Mouse (Mus musculus) right cerebral cortex, postnatal 36 days (tissue): ENCODE measurements around the gene Serpina3g.
"Not testable (repeated sequence)": the region's sequence is repeated elsewhere in the genome, so short reads cannot be mapped to it uniquely, and the experiment has no call there.

Experiments used
- DNase-seq, 2 experiments: peaks; one replicate each; pipeline ENCODE4 v3.0.0; 2022; ENCODE audit warnings: low spot score in 2 of 2, mixed read lengths in 1 of 2

Serpina3g gene

GRCm38 (mm10) chr12:104235915-104236314 is at the start of gene Serpina3g:
TSS of gene Serpina3g (plus strand) at chr12:104236245.
- DNase-seq = no peak

GRCm38 (mm10) chr12:104189246-104189645 is 46.8 kb upstream of the Serpina3g start:
- DNase-seq = no peak

- no peak for DNase-seq
These were observed 45.2 kb upstream of the Serpina3g start for GRCm38 (mm10) chr12:104190852-104191251.

- no peak for DNase-seq
These were observed 26.9 kb upstream of the Serpina3g start for GRCm38 (mm10) chr12:104209149-104209548.

- no peak for DNase-seq
These were observed 26.2 kb upstream of the Serpina3g start for GRCm38 (mm10) chr12:104209802-104210201.

GRCm38 (mm10) chr12:104213689-104214444 is 22.2 kb upstream of the Serpina3g start:
- DNase-seq = no peak

- no peak for DNase-seq
These were observed 21.6 kb upstream of the Serpina3g start, which contains the start of gene Serpina3f for GRCm38 (mm10) chr12:104214445-104214753. TSS of gene Serpina3f (plus strand) at chr12:104214544.

- no peak for DNase-seq
These were observed 20.8 kb upstream of the Serpina3g start for GRCm38 (mm10) chr12:104215249-104215648.

- no peak for DNase-seq
These were observed 14.4 kb upstream of the Serpina3g start for GRCm38 (mm10) chr12:104221616-104222015.

- DNase-seq = no peak
These were observed 12.4 kb upstream of the Serpina3g start for GRCm38 (mm10) chr12:104223690-104224089.

GRCm38 (mm10) chr12:104224598-104225300 is 11.3 kb upstream of the Serpina3g start:
- DNase-seq = no peak

- DNase-seq = no peak
These were observed 5.3 kb upstream of the Serpina3g start for GRCm38 (mm10) chr12:104230762-104231161.

- DNase-seq = not testable (repeated sequence)
These were observed 2.0 kb downstream of the Serpina3g start for GRCm38 (mm10) chr12:104238048-104238447.

- DNase-seq = no peak
These were observed 7.3 kb downstream of the Serpina3g start for GRCm38 (mm10) chr12:104243307-104243706.

GRCm38 (mm10) chr12:104245092-104245491 is 9.0 kb downstream of the Serpina3g start:
- DNase-seq = peak; percentile 9 to 14

- peak in 1 of 2 experiments; percentile 16 for DNase-seq
These were observed 9.6 kb downstream of the Serpina3g start for GRCm38 (mm10) chr12:104245595-104245994.

- no peak for DNase-seq
These were observed 11.5 kb downstream of the Serpina3g start for GRCm38 (mm10) chr12:104247553-104248002.

GRCm38 (mm10) chr12:104248231-104248630 is 12.2 kb downstream of the Serpina3g start:
- no peak for DNase-seq

GRCm38 (mm10) chr12:104261041-104261440 is 25.0 kb downstream of the Serpina3g start:
- no peak for DNase-seq

- no peak for DNase-seq
These were observed 26.8 kb downstream of the Serpina3g start, which contains the start of gene Serpina3i for GRCm38 (mm10) chr12:104262863-104263262. TSS of gene Serpina3i (plus strand) at chr12:104263122.

GRCm38 (mm10) chr12:104266374-104266773 is 30.3 kb downstream of the Serpina3g start:
- no peak for DNase-seq

- DNase-seq = no peak
These were observed 42.4 kb downstream of the Serpina3g start for GRCm38 (mm10) chr12:104278216-104279055.
